Mouse (Mus musculus) macrophage (primary cell): ENCODE results near the gene Nek6. TPM values are rescaled to one million over a fixed set of nuclear protein-coding genes. Genes with fewer than 3 reads are reported as not detected.

Experiments used
- H3K27ac ChIP-seq: fragments of 350-480 bp; formaldehyde crosslinking; 2 replicates; pipeline ENCODE4 v1.9.0; 2021
- H3K36me3 ChIP-seq: fragments of 350-480 bp; formaldehyde crosslinking; 2 replicates; pipeline ENCODE4 v1.9.0; 2021; ENCODE audit errors: inconsistent target
- H3K4me3 ChIP-seq: fragments of 350-480 bp; formaldehyde crosslinking; 2 replicates; pipeline ENCODE4 v1.9.0; 2021; ENCODE audit errors: inconsistent target
- H3K79me2 ChIP-seq: fragments of 350-480 bp; formaldehyde crosslinking; 2 replicates; pipeline ENCODE4 v1.9.0; 2021; ENCODE audit errors: inconsistent target
- WGBS: methylation state at CpG from one replicate; pipeline ENCODE4 v1.1.7; 2026; ENCODE audit warnings: inconsistent platforms; ENCODE audit not compliant: missing documents; 5-methylcytosine and 5-hydroxymethylcytosine counted together
- polyA plus RNA-seq: library from polyadenylated mRNA; stranded (reverse); fragments of 250-400 nt; gene quantifications from 3 replicates; pipeline ENCODE4 v1.2.4, GENCODE M21; 2018; ENCODE audit warnings: inconsistent platforms
- total RNA-seq, 78 experiments: library from RNA; depleted of rRNA; stranded (reverse); fragments of 250-400 nt; gene quantifications; 1 replicate in 9 of 78; 2 replicates in 24 of 78; 3 replicates in 43 of 78; 4 replicates in 2 of 78; pipeline ENCODE4 v1.2.4; 2018; ENCODE audit warnings: inconsistent platforms in 56 of 78

Nek6 gene
- total RNA-seq (2018; cell fraction: chromatin; rRNA removed) = 10 to 100 TPM in 24 of 26 experiments, 1 to 10 TPM in 2; 7.6 to 91.2 (median 22.2) TPM
- 10 to 100 TPM; 21.6 to 55.9 (median 38.0) TPM for total RNA-seq (2018; cell fraction: cytosol; rRNA removed)
- total RNA-seq (2018; cell fraction: nucleus; rRNA removed) = 100 to 1,000 TPM in 1 of 26 experiments, 10 to 100 TPM in 24, 1 to 10 TPM in 1; 9.4 to 134 (median 28.9) TPM
- 25.6 to 82.5 TPM (median 33.5 TPM) in 3 replicates for polyA plus RNA-seq

DNA sequence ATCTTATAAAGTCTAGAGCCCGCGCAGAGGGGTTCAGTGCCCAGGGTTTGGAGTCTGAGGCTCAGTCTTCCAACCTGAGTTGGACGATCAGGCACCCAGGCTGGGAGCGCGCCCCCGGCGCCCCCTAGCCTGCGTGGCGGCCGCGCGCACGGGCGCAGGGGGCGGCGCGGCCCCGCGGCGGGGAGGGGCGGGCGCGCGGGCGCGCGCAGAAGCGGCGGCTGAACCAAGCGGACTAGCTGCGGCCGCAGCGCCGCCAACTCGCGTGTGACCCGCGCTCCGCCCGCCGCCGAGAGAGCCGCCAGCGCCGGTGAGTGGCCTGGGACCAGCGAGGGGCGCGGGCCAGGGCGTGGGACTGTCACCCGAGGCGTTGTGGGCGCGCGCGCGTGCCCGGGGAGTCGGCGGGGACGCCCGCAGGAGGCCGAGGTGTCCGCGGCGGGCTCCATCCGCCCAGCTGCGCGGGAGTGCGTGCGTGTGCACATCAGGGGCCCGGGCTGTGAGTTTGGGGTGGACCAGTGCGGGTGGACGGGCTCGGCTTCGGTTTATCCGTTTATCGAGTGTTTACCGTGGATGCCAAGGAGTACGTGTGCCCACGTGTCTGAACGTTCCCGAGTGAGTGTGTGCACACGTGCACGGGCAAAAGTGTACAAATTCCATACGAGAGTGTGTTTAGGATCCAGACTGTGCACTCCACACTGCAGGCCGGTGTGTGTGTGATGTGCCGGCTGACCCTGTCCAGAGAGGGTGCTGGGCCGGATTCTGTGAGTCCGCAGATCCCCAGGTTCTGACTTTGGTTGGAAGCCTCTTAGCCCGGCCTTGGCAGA, at the start of gene Nek6:
Gene Nek6 (plus strand): TSS at position 157 of the 821 bp plus-strand sequence.
- WGBS = under 1% methylated on average over 77 of the region's 90 CpGs
- Histone ChIP-seq H3K36me3 (no peaks in the 10 kb centered on the region), H3K4me3 (peak within 1 kb of the TSS; percentile 86), H3K27ac (peak within 1 kb of the TSS; percentile 88), H3K79me2 (peaks cover 49% of the 10 kb centered on the region)

- Histone ChIP-seq H3K27ac (no peak overlapping the region), H3K79me2 (no peaks in the 10 kb centered on the region), H3K36me3 (no peaks in the 10 kb centered on the region), H3K4me3 (no peak overlapping the region)
- 94% methylated on average over 3 of the region's 3 CpGs for WGBS
Measured at GRCm38 (mm10) chr2:38462323-38462722, 49.1 kb upstream of the Nek6 start.

- no peak overlapping the region for H3K27ac ChIP-seq
- H3K36me3 ChIP-seq = no peaks in the 10 kb centered on the region
- H3K79me2 ChIP-seq = no peaks in the 10 kb centered on the region
- no peak overlapping the region for H3K4me3 ChIP-seq
- 95% methylated on average over 4 of the region's 4 CpGs for WGBS
Measured at GRCm38 (mm10) chr2:38468845-38469244, 42.6 kb upstream of the Nek6 start.

DNA sequence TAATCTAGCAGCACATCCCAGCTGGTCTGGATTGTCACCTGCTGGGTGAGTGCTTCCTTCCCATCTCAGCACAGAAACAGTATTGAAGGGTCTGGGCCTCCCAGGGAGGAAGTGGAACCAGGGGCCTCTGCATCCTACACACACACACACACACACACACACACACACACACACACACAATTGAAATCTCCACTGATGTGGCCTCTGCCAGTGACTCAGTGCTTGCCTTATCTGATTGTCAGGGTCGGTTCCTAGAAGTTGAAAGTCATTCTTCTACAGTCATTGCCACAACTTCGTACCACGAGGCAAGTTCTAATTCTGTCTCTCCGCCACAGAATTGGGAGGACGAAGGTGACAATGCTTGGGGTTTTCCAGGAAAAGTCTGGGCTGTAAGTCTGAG, 39.7 kb upstream of the Nek6 start:
- H3K79me2 ChIP-seq = no peaks in the 10 kb centered on the region
- H3K4me3 ChIP-seq = no peak overlapping the region
- 21% methylated on average over 5 of the region's 5 CpGs for WGBS
- peak overlapping the region; percentile 55 for H3K27ac ChIP-seq
- H3K36me3 ChIP-seq = no peaks in the 10 kb centered on the region

DNA sequence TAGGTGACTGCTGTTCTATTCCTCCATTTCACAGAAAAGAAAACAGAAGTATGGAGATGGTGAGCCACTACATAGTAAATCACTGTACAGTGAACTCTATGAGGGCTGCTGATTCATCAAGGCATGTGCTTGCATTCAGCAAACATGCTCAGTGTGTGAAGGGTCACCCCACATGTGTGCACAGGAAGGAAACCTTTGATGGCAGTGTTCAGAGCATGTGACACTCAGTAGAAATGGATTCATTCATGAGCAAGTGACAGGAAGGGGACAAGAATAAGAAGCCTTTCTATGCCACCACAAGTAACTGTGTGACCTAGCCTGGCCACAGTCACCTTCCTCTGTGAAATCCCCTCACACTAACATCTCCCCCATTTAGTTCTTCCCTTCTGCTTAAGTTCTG, 38.6 kb upstream of the Nek6 start:
- Histone ChIP-seq H3K4me3 (no peak overlapping the region), H3K36me3 (no peaks in the 10 kb centered on the region), H3K27ac (peak overlapping the region; percentile 55), H3K79me2 (no peaks in the 10 kb centered on the region)

DNA sequence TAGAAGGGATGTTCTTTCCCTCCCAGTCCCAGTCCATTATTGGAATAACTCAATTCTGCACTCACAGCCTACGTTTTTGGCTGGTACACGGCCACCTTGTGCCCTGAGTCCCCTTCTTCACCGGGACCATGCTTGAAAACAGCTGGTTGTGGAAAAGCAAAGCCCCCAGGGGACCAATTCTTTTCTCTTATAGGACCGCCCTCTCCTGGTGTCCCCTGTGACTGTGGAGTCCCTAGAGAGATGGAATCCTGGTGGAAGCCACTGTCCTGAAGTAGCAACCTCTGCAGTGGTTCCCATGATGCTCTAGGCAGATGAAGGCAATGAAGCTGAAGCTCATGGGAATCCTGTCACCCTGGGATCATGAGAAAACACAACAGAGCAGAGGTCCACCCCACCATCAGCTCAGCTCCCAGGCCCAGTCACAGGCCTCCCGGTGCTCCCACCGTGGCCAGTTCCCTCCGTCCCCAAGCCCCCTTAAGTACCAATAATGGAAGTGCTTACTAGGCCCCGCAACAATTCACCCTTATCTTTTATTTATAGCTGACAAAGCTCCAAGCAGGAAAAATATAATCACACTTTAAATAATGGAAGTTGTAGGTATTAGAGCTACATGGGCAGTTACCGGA, 34.5 kb upstream of the Nek6 start:
- Histone ChIP-seq H3K4me3 (no peak overlapping the region), H3K36me3 (no peaks in the 10 kb centered on the region), H3K79me2 (no peaks in the 10 kb centered on the region), H3K27ac (no peak overlapping the region)
- 94% methylated on average over 9 of the region's 9 CpGs for WGBS

DNA sequence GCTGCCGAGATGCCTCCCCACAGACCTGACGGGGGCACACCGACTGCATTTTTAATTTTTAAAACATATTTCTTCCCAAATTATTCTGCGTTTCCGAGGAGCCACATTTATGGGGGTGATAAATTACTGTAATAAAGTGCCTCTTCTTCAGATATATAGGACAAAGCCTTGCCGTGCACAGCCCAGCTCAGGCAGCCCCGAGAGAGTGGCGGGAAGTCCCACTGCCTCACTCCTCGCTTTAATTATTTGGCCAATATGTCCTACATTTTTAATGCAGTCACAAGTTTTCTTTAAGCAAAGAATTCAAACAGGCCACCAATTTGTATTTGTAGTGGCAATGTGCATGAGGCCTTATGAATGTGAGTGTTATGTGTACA, 34.0 kb upstream of the Nek6 start:
- 97% methylated on average over 8 of the region's 9 CpGs for WGBS
- H3K4me3 ChIP-seq = no peak overlapping the region
- no peak overlapping the region for H3K27ac ChIP-seq
- H3K79me2 ChIP-seq = no peaks in the 10 kb centered on the region
- no peaks in the 10 kb centered on the region for H3K36me3 ChIP-seq

DNA sequence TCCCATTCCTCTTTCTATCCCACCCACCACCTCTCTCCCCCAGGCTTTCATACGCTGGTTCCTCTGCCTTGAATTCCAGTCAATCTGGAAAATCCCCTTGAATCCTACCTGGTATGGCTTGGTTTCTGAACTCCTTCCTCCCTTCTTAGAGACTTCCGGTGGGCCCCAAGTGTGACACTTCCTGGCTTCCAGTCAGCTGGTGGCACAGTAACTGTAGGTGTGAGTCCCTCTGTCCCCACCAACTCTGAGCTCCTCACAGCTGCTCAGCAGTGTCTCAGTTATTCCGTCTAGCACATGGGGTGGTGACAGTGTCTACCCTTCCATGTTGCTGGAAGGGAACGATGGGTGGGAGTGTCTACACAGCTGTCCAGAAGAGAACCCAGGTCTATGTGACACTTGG, 32.8 kb upstream of the Nek6 start:
- 70% methylated on average over 4 of the region's 4 CpGs for WGBS
- Histone ChIP-seq H3K4me3 (no peak overlapping the region), H3K79me2 (no peaks in the 10 kb centered on the region), H3K27ac (peak overlapping the region; percentile 99), H3K36me3 (no peaks in the 10 kb centered on the region)

- 54% methylated on average over 3 of the region's 3 CpGs for WGBS
- Histone ChIP-seq H3K36me3 (no peaks in the 10 kb centered on the region), H3K79me2 (no peaks in the 10 kb centered on the region), H3K4me3 (no peak overlapping the region), H3K27ac (peak overlapping the region; percentile 99)
Measured at GRCm38 (mm10) chr2:38479541-38479940, 31.9 kb upstream of the Nek6 start.

DNA sequence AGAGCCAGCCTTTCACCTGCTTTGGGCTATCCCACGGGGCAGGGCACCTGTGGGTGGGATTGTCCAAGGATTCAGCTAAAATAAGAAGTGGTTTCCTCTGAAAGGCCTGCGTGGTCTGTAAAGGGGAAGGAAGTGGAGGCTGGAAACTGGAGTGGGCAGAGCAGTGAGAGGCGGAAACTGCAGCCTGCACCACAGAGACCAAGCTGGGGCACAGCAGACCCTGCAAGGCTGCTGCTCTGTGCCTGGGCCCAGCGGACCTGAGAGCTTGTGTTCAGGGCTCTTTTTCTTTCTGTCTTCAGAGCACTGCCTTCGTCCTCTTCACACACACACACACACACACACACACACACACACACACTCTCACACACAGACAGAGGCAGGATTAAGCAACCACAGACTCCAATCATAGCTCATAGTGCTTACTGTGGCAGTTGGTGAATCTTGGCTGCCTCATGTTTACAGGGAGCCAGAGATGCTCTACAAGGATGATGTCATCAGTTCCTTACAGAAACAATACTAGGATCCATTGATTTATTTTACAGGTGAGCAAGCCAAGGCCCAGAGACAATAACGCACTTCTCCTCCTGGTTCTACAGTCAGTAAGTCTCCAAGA, 30.2 kb upstream of the Nek6 start:
- WGBS = 10% methylated on average over 5 of the region's 6 CpGs
- H3K79me2 ChIP-seq = no peaks in the 10 kb centered on the region
- peak overlapping the region; percentile 99 for H3K27ac ChIP-seq
- no peak overlapping the region for H3K4me3 ChIP-seq
- no peaks in the 10 kb centered on the region for H3K36me3 ChIP-seq

- Histone ChIP-seq H3K4me3 (no peak overlapping the region), H3K79me2 (no peaks in the 10 kb centered on the region), H3K36me3 (no peaks in the 10 kb centered on the region), H3K27ac (peak overlapping the region; percentile 99)
- 77% methylated on average over 3 of the region's 3 CpGs for WGBS
Measured at GRCm38 (mm10) chr2:38482122-38482521, 29.3 kb upstream of the Nek6 start.

- 21% methylated on average over 7 of the region's 7 CpGs for WGBS
- no peaks in the 10 kb centered on the region for H3K36me3 ChIP-seq
- no peaks in the 10 kb centered on the region for H3K79me2 ChIP-seq
- H3K4me3 ChIP-seq = no peak overlapping the region
- H3K27ac ChIP-seq = peak overlapping the region; percentile 99
Measured at GRCm38 (mm10) chr2:38483058-38483704, 28.3 kb upstream of the Nek6 start.

DNA sequence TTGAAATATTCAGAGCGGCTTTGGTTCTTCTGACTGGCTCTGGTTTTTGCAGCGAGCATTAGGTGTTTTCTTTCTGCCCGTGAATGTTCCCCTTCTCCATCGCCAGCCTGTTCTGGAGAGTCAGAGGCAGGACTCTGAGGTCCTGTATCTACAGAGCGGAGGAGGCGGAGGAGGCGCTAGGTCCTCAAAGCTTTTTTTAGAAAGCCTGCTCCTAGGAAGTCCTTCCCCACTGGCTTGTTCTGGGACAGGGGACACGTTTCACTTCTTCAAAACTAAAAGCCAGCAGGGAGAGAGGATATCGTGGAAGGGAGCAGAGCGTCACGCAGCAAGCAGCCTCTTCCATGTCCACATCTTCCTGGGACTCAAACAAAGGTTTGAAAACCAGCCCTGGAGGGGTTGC, 26.9 kb upstream of the Nek6 start:
- H3K27ac ChIP-seq = peak overlapping the region; percentile 99
- no peaks in the 10 kb centered on the region for H3K36me3 ChIP-seq
- peak overlapping the region; percentile 9; the same call in 1 of the 2 replicates for H3K4me3 ChIP-seq
- 22% methylated on average over 11 of the region's 11 CpGs for WGBS
- H3K79me2 ChIP-seq = no peaks in the 10 kb centered on the region

DNA sequence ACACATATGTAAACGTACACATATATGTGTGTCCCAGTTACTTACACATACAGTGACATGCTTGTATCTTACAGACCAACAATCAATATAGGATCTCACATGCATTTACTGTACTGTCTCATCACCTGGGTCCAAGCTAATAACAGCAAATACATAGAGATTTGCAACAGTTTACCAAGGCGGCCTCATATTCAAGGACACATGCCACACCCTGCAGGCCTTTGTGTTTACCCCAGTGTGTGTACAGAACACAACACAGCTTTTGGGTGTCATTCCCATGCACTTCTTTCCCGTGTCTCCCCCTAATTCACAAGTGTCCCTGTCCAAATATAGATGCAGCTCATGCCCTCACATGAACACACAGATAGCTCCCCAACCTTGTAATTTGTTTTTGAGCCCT, 26.0 kb upstream of the Nek6 start:
- WGBS = 87% methylated on average over 3 of the region's 3 CpGs
- Histone ChIP-seq H3K27ac (peak overlapping the region; percentile 99), H3K4me3 (no peak overlapping the region), H3K79me2 (no peaks in the 10 kb centered on the region), H3K36me3 (no peaks in the 10 kb centered on the region)
